Mouse (Mus musculus) ES-E14 (cell line): ENCODE measurements around the gene Gpm6b.

ENCODE experiments used
- CHD2 ChIP-seq: IDR thresholded peaks from 2 replicates; pipeline ENCODE4 v1.6.1; 2014; ENCODE audit warnings: mild to moderate bottlenecking, low read depth, low read length, inconsistent platforms
- HCFC1 ChIP-seq: IDR thresholded peaks from 2 replicates; pipeline ENCODE4 v1.6.1; 2012; ENCODE audit warnings: low read length, inconsistent platforms, borderline replicate concordance; ENCODE audit not compliant: insufficient read depth
- ZC3H11A ChIP-seq: IDR thresholded peaks from 2 replicates; pipeline ENCODE4 v1.6.1; 2012; ENCODE audit warnings: low read depth, mild to moderate bottlenecking, inconsistent platforms, low read length, borderline replicate concordance
- ZNF384 ChIP-seq: IDR thresholded peaks from 2 replicates; pipeline ENCODE4 v1.6.1; 2012; ENCODE audit warnings: low read depth, low read length, inconsistent platforms

GRCm38 (mm10) chrX:166236131-166236530 is 2.6 kb upstream of the Gpm6b start:
- TF ChIP-seq ZNF384 = no peak
- no peak for TF ChIP-seq HCFC1
- TF ChIP-seq ZC3H11A = no peak
- TF ChIP-seq CHD2 = no peak
